Comparison of ENCODE assay signal across 26 mouse cellular contexts in the genomic region with DNA sequence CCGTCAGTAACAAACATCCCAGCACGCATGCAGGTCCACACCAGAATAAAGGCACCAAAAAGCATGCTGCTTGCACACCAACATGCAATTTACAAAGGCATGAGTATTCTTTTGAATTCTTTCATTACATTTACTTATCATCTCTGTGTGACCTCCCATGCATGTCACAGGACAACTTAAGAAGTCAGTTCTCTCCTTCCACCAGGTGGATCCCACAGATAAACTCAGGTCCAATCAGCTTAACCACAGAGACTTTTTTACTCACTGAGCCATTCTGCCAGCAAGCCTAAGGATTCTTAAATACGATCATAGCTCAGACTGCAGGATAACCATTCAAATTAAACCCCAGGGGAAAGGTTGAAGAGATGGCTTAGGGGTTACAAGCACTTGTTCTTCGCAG. TPM values are rescaled to one million over a fixed set of nuclear protein-coding genes. Genes with fewer than 3 reads are reported as not detected.
DNase-seq lines count a peak whose midpoint lies in the region; ATAC-seq lines count a peak whose summit lies in the region.
"Had no signal": no experiment of that assay in that cellular context is flagged by ENCODE, and none has a peak within 500 bp of the region (broad histone marks: within the 10 kb centered on the region; RNA-seq: fewer than 3 reads in every experiment).

No protein-coding gene starts in this region.

- peak overlapping the region; percentile 26 for H3K4me2 ChIP-seq in liver, embryonic 16.5 days (ENCODE audit: low read depth, low read length)
- H3K4me2 ChIP-seq: embryonic facial prominence, embryonic 12.5 days; heart, embryonic 12.5 days; kidney, embryonic 15.5 days; limb, embryonic 15.5 days; midbrain, embryonic 12.5 days had no signal

- H3K27me3 ChIP-seq in erythroblast, embryonic 14.5 days (ENCODE audit: control insufficient read depth): no peaks in the 10 kb centered on the region
- no peaks in the 10 kb centered on the region for H3K27me3 ChIP-seq in liver, embryonic 16.5 days (ENCODE audit: control insufficient read depth, insufficient read depth, low read depth, low read length)
- H3K27me3 ChIP-seq: CH12.LX; embryonic facial prominence, embryonic 12.5 days; heart, embryonic 12.5 days; kidney, embryonic 15.5 days; limb, embryonic 15.5 days; midbrain, embryonic 12.5 days had no signal

- peak overlapping the region; percentile 37; the same call in 1 of the 2 replicates for H3K9ac ChIP-seq in liver, embryonic 16.5 days (ENCODE audit: low read depth, low read length)
- H3K9ac ChIP-seq: embryonic facial prominence, embryonic 12.5 days; heart, embryonic 12.5 days; kidney, embryonic 15.5 days; limb, embryonic 15.5 days; midbrain, embryonic 12.5 days had no signal

- ATAC-seq in liver, embryonic 16.5 days (ENCODE audit: low read depth): peak; percentile 37
- ATAC-seq: forebrain, embryonic 14.5 days; intestine, postnatal 0 days had no signal

- no peaks in the 10 kb centered on the region for H3K9me3 ChIP-seq in erythroblast, embryonic 14.5 days (ENCODE audit: control insufficient read depth, low read length)
- H3K9me3 ChIP-seq in liver, embryonic 16.5 days (replicated peaks; ENCODE audit: control insufficient read depth, low read length): no peaks in the 10 kb centered on the region
- H3K9me3 ChIP-seq: embryonic facial prominence, embryonic 12.5 days; heart, embryonic 12.5 days; kidney, embryonic 15.5 days; limb, embryonic 15.5 days; midbrain, embryonic 12.5 days had no signal

- peaks cover 55% of the 10 kb centered on the region for H3K36me3 ChIP-seq in erythroblast, embryonic 14.5 days (ENCODE audit: control insufficient read depth)
- H3K36me3 ChIP-seq in liver, embryonic 16.5 days (ENCODE audit: control insufficient read depth, insufficient read depth): peaks cover 8% of the 10 kb centered on the region

- H3K27ac ChIP-seq in liver, embryonic 16.5 days (ENCODE audit: low read length): peak overlapping the region; percentile 66
- H3K27ac ChIP-seq: embryonic facial prominence, embryonic 12.5 days; kidney, embryonic 15.5 days; limb, embryonic 15.5 days; macrophage; midbrain, embryonic 12.5 days had no signal

- WGBS in liver, embryonic 16.5 days (ENCODE audit: insufficient replicate concordance): 56% methylated on average over 4 of the region's 4 CpGs

- peak; percentile 23 for DNase-seq in spleen, adult 12 weeks (ENCODE audit: low spot score)
- no peak for DNase-seq in spleen, postnatal 4 days (ENCODE audit: low spot score in 2 of 2)
- DNase-seq in cerebellum, postnatal 36 days: no peak
- no peak for DNase-seq in cerebellum, postnatal 14 days
- DNase-seq in cerebellum, adult 11 months: no peak
- DNase-seq: adrenal gland, postnatal 10 days; B cell, adult 2 months; cerebellum, adult 9-11 months; gastrocnemius, postnatal 14 days; heart, adult 18-20 months; heart, postnatal 14 days; kidney, postnatal 36 days; left cerebral cortex, postnatal 4 days; right cerebral cortex, postnatal 14 days; spleen, adult 18-20 months had no signal

- H3K4me1 ChIP-seq in erythroblast, embryonic 14.5 days (ENCODE audit: control insufficient read depth): peaks cover 65% of the 10 kb centered on the region
- peaks cover 49% of the 10 kb centered on the region for H3K4me1 ChIP-seq in liver, embryonic 16.5 days (ENCODE audit: control insufficient read depth, low read depth, low read length)

- peak overlapping the region; percentile 6 for H3K4me3 ChIP-seq in erythroblast, embryonic 14.5 days (replicated peaks)
- H3K4me3 ChIP-seq in liver, embryonic 16.5 days (ENCODE audit: low read depth, low read length): 0 out of 2 replicates have a peak overlapping the region, but pooled peaks have one; percentile 11
- H3K4me3 ChIP-seq: embryonic facial prominence, embryonic 12.5 days; heart, embryonic 12.5 days; kidney, embryonic 15.5 days; limb, embryonic 15.5 days; midbrain, embryonic 12.5 days had no signal

RNA-seq across cellular contexts. Expression of gene Cog3, which starts 5.2 kb away (rescaled TPM):
- polyA plus RNA-seq in erythroblast, embryonic 14.5 days (2012): 0.18 and 0.23 TPM in 2 replicates
- 6.4 and 7.0 TPM in 2 replicates for polyA plus RNA-seq in liver, embryonic 16.5 days (2015; fragmentation: Nextera tagmentation; extraction: Ambion mirVana)

RNA-seq across cellular contexts. Expression of gene Slc25a30, which starts 37.7 kb away (rescaled TPM):
- polyA plus RNA-seq in erythroblast, embryonic 14.5 days (2012): 0.73 and 0.87 TPM in 2 replicates
- 1.3 and 1.6 TPM in 2 replicates for polyA plus RNA-seq in liver, embryonic 16.5 days (2015; fragmentation: Nextera tagmentation; extraction: Ambion mirVana)
